Mouse (Mus musculus): ENCODE measurements at regions not wholly inside any gene's neighbourhood (a gene's known extent, or its start where the extent isn't known, plus 50 kb on each side); places are given as distances from the start of the nearest gene placed in this dataset.

DNA sequence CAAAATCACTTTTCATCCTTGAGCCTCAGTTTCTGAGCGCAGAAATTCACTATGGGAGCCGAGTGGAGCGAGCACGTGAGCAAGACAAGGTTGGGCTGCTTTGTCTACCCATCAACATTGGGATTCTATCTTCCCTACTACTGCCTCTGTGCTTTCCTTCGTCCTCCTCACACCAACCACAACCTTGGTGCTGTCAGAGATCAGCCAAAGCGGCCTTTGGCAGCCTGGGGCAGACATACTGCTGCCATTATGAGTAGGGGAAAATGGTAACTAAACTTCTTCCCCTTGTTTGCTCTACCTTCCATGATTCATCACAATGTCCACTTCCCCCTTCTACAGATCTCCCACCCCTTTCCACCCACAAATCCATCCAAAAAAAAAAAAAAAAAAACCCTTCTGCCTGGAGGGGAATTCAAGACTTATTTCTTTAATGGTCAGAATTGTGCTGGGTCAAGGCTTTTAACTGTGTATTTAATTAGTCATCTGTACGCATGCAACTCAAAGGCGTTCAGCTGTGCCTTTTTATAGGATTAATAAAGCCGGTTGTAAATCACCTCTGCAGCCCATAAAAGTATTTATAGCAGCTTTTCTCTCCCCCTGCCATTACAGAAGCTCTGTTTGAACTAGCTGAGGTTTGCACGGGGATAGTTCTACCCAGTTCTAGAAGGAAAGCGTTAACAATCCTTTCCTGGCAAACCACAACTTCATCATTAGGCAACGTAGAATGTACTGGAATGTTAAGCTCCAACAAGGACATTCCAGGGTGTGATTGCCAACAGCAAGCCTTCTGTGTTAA is 340.4 kb downstream of the Pik3r1 start:
- peak; percentile 26 for DNase-seq (ENCODE audit: low read depth, low spot score)

DNA sequence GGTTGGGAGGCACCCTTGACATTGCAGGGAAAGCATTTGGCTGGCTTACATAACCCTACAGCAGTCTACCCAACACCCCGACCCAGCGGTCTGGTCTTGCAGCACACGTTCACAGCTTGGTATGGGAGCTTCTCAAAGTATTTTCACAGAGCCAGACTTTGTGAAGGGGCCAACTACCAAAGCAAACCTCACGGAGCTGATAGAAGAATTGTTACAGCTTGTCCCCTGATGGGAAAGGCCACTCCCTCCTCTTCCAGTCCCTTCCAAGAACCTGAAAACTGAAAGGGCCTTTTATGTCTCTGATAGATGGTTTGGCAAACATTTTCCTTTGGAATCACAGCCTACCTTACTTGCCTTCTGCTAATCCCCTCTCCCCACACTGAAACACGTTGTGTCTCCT is 341.6 kb downstream of the Pik3r1 start:
- DNase-seq (ENCODE audit: low read depth, low spot score) = no peak

DNA sequence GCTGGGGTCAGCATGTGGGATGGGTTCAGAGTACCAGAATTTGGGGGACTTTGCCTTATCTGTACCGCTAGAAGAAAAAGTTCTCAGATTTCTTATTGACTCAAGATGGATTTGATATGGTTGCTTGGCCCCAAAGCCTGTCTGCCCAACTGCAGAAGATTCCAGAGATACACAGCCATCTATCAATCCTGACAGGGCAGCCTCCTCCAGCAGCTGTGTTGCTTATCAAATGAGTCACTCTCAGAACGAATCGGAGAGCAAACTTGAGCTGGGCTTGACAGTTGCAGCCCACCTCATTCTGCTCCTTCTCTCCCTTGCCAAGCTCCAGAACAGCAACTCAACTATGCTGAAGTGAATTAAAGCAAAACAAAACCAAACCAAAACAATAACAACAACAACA is 345.9 kb downstream of the Pik3r1 start:
- DNase-seq (ENCODE audit: low read depth, low spot score) = no peak

DNA sequence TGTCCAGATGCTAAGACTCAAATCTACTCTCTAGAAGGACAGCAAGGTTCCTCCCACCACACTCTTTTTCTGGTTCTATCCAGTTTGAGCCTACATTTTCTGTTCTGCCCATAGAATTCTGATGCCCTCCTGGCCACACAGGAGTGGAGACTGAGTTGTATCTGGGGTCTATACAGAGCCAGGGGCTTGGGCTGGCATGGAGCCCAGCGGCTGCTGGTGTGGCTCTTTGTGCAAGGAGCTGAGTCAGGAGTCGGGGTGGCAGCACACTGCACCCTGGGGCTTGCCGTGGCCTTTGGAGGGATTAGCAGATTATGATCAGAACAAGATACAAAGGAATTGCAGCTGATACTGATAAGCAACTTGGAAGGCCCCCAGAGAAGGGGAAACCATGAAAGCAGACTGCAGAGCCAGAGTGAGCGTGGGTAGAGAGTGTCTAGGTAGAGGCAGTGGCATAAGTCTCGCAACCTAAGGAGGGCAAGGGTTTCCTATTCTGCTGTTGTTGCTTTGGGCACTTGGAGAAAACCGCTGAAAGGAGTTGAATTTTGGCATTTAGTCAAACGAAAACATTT is 348.5 kb downstream of the Pik3r1 start:
- DNase-seq (ENCODE audit: low read depth, low spot score) = no peak

DNA sequence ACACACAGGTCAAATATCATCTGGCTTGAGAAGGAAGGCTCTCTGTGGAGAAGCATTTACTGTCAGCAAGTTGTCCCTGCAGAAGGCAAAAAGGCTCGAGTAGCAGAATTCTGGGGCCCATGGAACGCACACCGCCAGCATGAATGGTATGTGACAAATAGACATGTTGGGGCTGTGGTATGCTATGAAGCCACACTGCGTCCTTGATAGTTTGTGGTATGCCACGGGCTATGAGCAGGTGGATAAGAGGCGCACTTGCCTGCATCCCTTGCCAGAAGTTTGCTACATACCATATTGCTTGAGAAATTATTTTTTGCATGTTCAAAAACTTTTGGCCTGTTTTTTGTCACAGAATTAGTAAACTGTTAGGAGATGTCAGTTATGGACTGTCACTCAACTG is 349.7 kb downstream of the Pik3r1 start:
- DNase-seq (ENCODE audit: low read depth, low spot score) = no peak

DNA sequence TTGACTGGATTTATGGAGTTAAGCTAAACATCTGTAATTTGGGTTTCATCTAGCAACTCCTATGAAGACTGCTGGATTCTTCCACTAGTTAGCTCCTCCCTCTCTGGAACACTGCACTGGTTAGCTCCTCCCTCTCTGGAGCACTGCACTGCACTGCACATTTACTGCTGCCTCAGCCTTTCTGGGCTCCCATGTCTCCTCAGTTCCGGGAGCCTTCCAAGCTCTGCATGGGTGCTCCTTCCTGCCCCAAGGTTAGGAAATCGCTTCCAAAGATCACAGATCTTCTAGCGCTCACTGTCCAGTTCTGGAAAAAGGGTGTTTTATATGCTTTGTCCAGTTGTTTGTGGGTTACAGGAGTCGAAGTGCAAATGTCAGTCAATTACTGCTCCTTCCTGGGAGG is 359.1 kb downstream of the Pik3r1 start:
- no peak for DNase-seq (ENCODE audit: low read depth, low spot score)

DNA sequence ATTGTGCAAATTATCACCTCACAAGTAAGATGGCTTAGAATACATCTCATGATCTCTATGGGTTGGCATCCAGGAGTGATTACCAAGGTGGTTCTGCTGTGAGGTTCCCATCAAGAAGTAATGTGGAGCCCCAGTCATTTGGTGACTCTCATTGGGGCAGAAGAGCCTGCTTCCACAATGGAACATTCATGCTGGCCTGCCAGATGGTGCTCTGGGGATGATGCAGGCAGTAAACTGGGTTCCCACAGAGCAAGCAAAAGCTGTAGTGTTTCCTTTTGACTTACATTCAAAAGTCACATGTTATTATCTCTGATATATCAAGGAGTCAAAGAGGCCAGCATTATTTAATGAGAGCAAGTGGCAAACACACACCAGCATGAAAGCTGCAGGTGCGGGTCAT is 360.4 kb downstream of the Pik3r1 start:
- no peak for DNase-seq (ENCODE audit: low read depth, low spot score)

DNA sequence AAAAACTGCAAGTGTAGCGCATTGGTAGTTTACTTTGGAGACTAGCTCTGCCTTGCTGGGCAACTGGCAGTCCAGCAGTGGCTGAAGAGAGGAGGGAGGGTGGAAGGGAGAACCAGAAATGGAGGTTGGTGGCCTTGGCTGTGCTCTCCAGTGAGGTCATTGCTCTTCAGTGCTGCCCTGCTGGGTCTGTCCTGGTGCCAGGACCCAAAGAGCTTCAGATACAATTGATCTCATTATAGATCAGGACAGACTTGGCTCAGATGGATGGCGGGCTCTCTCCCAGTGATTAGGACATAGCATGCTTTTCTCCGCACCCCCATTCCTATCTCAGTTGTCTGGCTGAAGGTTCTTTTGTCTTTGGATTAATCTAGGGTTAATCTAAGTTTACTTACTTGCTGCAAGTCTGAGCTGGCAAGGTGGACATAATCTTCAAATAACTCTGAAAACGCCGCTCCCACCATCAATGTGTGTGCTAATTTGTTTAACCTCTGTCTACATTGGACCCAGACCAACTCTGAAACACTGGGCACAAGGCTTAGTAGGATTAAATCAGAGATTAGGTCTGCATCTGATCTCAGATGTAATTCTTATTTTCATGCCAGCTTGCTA is 394.3 kb downstream of the Pik3r1 start:
- no peak for DNase-seq (ENCODE audit: low read depth, low spot score)

DNA sequence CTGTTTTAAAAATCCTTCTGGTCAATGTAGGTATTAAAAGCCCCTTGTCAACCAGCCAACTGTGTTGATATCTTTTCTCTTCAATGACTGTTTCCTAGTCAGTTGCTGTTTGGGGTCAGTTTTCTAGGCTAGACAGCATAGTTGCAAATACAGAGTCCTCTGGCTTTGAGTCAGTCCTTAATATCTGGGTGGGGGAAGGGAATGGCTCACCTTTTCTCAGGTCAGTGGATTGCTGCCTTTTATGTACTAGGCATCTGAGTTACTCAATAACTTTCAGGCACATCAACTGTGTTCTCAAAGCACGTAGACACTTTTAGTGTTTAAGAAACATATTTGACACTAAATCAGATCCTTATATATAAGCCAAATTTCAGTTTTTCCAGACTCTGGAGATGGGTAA is 396.1 kb downstream of the Pik3r1 start:
- DNase-seq (ENCODE audit: low read depth, low spot score) = no peak

DNA sequence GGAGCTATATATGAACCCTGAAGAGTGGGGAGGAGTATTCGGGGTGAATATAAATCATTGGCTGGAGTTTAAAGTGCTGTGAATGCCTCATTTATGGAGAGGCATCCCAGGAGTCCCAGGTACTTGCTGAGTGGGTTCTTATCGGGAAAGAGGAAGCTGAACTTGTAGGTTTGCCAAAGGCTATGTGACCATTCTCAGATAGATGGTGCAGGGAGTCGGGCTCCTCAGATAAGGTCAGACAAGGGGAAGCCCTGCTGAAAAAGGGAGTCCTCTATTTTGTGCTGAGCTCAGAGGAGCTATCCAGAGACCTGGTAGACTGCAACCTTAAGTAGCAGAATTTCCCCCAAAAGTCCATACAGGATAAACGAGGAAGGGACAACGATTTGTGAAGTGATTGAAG is 399.8 kb downstream of the Pik3r1 start:
- DNase-seq (ENCODE audit: low read depth, low spot score) = no peak

DNA sequence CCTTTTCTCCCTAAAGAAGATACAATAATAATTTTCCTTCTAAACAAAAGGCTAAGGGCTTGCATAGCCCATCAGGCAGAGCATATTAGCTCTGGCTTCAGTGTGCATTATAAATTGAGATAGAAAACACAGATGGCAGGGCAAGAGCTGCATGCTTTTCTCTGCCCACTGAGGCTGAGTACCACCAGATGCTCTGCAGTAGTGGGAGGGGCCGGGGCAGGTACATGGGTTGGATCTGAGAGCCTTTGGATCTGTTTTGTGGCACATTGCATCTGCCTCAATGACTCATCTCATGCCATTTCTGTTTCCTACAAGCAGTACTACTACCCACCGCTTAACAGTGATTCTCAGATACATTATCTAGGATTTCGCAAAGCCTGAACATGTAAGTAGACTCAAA is 412.7 kb downstream of the Pik3r1 start:
- no peak for DNase-seq (ENCODE audit: low read depth, low spot score)

DNA sequence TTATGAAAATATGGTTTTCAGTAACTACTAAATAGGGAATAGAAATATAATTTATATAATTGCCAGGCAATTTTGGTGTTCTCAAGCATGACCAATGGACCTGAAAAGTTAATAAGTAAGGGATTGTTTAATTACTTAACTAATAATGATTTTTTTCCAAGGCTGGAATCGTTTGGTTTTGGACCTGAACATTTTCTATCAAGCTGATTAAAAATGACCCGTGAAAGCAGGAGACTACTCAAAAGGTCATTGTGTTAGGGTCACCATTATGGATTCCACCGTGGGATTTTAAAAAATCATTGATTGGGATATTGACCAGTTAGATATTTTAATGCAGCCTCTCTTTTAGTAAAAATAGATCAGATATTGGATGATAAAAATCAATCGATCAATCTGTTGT is 416.9 kb downstream of the Pik3r1 start:
- no peak for DNase-seq (ENCODE audit: low read depth, low spot score)

DNA sequence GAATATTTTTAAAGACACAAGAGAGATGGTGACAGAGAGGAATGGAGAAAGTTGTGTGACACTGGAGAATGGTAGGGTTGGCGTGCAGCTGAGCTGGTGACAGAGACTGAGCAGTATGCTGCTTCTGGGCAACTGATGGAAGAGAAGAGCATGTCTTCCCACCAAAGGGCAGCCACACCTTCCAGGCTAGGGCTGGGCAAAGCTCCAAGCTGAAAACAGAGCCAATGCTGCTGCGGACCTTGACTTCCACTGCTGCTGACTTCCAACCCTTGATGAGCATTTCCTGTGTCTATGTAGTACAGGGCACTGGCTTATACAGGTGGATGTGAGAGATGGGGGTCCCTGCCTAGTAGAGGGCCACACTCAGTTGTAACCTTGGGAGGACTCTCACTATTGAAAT is 418.7 kb downstream of the Pik3r1 start:
- no peak for DNase-seq (ENCODE audit: low read depth, low spot score)

DNA sequence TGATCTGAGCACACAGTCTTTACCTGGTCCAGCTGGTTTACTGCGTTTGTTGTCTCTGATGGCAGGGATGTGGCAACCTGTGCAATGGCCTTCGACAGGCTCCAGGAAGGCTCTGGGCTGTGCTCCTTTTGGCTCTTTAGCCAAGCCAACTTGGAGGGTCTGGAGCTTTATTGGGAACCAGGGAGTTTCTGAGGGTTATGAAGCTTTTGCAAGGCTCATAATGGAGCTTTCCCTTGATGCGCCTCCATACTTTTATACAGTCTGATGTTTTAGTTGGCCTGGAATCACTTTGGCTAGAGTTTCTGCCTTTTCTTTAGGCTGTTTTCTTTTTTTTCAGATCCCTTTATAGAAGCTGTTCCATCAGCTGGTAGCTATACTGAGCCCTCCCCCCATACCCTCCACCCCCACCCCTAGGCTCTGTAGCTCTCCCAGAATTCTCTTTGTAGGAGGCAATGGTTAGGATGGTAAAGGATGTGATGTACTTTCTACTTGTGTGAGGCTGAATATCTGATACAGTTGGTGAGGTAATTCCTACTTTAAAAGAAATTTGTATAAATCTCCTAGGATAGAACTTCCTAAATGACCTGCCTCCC is 429.6 kb downstream of the Pik3r1 start:
- DNase-seq (ENCODE audit: low read depth, low spot score) = no peak

DNA sequence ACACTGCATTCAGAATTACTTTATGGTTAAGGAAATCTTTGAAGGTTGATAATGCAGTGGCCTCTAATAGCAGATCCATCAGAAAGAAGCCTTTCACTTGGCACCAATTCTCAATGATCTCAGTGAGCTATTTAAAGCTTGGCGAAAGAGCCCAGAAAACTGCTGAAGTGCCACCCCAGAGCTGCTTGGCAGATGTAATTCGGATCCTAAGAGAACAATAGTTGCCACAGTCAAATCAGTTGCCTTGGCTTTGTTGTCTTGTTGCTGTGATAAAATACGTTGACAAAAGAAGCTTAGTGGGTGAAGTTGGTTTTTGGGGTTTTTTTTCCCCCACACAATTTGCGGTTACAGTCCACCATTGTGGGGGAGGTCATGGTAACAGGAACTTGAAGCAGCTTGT is 449.4 kb downstream of the Pik3r1 start:
- no peak for DNase-seq (ENCODE audit: low read depth, low spot score)

DNA sequence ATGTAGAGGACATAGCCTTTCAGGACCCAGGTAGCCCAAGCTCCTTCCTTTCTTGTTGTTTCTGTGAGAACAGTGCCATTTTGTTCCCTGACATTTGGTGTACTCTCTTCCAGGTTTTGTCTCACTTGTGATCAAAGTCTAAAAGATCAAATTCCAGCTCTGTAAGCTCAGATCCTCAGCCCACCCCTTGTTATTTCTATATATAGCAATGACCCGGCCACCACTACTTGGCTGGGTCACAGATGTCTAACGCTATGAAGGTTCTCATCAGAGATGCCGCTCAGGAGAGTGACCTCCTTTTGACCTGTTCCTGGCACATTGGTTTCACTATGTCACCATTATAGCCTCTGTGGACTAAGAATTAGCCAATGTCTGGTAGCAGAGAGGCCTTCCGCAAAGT is 451.7 kb downstream of the Pik3r1 start:
- no peak for DNase-seq (ENCODE audit: low read depth, low spot score)

DNA sequence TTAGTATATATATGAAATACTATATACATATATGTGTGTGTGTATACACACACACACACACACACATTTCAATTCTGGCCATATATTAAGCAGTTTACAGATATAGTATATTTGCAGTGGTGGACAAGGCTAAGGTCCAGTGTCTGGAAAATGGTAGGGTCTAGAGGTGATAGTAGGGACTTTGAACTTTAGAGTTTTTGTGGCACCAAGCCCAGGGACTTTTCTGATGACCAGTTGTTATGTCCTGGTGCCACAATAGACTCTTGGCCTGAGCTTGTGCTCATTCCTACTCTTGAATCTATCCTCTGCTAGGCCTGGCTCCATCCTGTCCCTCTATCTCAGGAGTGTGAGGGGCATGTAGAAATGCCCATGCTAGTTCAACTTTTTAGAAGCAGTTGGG is 454.0 kb downstream of the Pik3r1 start:
- DNase-seq (ENCODE audit: low read depth, low spot score) = no peak

DNA sequence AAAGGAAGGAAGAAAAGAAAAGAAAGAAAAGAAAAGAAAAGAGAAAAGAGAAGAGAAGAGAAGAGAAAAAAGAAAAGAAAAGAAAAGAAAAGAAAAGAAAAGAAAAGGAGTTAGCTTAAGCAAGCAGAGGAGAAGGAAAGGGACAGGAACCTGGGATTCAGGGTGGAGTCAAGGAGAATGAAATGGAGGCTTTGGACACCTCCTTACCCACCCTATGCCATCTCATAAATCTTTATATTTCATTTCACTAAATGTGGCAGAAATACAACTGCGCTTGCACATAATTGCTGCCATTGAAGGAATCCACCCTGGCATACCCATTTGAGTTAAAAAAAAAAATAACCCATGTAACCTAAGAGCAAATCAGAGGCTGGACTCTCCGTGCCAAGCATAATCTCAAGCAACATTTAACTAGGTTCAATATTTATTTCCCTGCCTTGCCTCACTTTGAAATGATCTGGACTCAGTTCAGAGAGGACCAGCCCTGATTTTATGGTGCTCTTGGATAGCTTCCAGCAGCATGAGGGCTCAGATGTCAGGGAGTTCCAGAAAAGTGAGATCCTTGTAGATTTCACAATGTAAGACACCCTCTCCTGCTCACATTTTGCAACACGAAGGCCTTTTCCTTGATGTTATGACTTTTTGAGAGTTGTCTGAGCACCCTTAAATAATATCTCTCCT is 456.2 kb downstream of the Pik3r1 start:
- DNase-seq (ENCODE audit: low read depth, low spot score) = no peak

DNA sequence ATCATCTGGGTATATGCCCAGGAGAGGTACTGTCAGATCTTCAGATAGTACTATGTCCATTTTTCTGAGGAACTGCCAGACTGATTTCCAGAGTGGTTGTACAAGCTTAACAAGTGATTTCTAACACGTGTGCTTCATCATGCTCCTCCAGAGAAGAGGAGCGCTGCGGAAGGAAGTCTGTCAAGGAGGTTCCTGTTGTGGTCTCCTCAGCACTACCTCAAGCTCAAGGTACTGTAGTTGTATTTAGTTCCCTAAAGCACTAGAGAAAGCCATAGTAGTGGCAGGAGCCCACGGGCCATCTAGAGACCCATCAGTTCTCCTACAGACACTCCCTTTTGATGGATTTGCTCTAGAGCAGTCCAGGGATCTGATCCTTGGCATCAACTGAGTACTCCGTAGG is 459.3 kb downstream of the Pik3r1 start:
- DNase-seq (ENCODE audit: low read depth, low spot score) = no peak

DNA sequence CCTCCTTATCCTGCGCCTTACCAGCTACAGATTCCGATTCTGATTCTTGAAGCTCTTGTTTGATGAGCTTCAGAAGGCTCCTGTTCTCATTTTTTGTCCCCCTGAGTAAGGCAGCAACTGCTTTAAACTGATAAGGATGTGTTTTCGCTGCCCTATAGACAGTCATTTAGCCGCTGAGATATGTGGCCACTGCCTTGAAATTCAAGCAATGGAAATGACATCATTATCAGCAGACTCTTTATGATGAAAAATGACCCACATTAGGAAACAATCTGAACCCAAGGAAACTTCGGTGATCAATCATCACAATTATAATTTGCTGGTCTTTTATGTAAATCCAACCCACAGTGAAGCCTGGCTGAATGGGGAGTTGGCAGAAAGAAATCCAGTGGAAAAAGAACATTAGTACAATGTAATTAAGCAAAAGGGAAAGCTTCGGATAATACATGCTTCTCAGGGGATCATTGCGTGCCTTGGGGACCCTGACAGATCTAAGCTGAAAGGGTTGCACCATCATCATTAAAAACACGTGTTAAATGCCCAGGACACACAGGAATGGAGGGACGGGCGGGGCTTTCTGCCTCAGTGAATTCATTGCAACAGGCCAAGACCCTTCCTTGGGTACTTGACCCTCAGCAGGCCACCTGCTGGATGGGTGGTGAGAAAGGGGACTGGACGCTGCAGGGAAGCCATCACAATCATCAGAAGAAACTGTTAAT is 462.2 kb downstream of the Pik3r1 start:
- DNase-seq (ENCODE audit: low read depth, low spot score) = no peak

DNA sequence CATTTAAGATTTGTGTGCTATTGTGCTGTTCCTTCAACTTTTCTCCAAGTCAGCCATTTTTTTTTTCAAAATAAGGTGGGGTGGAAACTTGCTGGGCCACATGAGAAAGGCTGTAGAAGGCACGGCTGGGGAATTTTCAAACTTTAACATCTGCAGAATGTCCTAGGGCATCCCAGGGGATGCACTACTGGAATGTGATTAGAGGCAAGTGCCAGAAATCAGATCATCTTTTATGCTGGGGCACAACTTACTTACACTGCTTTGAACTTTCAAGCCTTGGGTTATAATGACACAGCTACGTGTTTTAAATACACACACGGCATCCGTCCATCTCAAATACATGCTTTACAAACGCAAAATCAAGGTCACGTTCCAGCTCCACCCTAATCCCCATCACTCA is 463.0 kb downstream of the Pik3r1 start:
- DNase-seq (ENCODE audit: low read depth, low spot score) = no peak

DNA sequence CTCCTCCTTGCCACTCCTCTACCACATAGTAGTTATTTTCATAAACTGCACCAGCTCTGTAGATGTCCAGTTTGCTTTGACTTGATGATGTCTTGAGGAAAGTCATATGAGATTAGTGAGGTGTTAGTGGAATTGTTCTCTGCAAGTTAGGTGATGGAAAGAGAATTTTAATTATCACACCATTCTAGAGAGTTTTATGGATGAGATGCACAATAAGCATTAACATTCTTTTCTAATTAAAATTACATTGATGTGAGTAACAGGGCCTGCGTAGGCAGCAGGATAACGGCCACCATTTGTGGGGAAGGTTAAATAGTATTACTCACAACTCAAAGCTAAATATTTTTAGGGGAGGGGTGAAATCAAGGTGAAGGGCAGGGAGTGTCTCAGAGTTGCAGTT is 466.7 kb downstream of the Pik3r1 start:
- DNase-seq (ENCODE audit: low read depth, low spot score) = no peak
